Mouse (Mus musculus): Measurements from ENCODE around the gene Pced1b.

DNA sequence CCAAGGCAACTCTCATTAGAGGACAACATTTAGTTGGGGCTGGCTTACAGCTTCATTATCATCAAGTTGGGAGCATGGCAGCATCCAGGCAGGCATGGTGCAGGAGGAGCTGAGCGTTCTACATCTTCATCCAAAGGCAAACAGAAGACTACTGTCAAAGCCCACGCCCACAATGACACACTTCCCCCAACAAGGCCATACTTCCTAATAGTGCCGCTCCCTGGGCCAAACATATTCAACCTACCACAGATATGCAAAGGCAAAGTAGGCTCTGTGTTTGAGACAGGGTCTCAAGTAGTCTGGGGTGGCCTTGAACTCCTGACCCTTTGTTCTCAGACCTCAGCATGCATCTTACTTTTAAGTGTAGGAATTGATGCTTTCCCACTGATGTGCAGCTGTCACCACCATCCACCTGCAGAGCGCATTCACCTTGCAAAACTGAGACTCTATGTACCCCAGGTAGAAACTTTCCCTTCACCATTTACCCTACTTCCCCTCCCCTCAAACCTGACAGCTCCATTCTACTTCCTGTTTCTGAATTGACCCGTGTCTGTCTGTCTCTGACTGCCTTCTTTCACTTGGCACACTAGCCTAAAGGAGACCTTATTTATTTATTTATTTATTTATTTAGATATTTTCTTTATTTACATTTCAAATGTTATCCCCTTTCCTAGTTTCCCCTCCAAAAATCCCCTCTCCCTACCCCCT, 40.7 kb downstream of the Pced1b start:
- TF ChIP-seq POLR2A (IDR thresholded peaks at IDR 0.05; ENCODE audit: control insufficient read depth in 1 of 2, insufficient read depth in 1 of 2, low read depth in 1 of 2, low read length in 2 of 2, poor library complexity in 1 of 2) = no peak
- no peak for TF ChIP-seq ELF1 (IDR thresholded peaks at IDR 0.05; ENCODE audit: low read depth, low read length)
- no peak for TF ChIP-seq RAD21 (IDR thresholded peaks at IDR 0.05; ENCODE audit: low read depth, low read length)
- no peak for TF ChIP-seq HCFC1 (IDR thresholded peaks at IDR 0.05; ENCODE audit: low read depth, low read length)
